Mouse (Mus musculus) hindbrain, postnatal 0 days (tissue): ENCODE measurements around the gene Atrnl1. TPM values are rescaled to one million over a fixed set of nuclear protein-coding genes. Genes with fewer than 3 reads are reported as not detected.

Experiments
- ATAC-seq: fragments of 200-750 bp; cut with Nextera tagmentation; 2 replicates; pipeline ENCODE4 v1.8.0; 2017; ENCODE audit warnings: mild to moderate bottlenecking, moderate TSS enrichment, moderate library complexity
- DNase-seq: peaks from one replicate; pipeline ENCODE4 v3.0.0-alpha.2; 2015; ENCODE audit warnings: low spot score
- H3K27ac ChIP-seq: fragments of 300-500 bp; sonication (generic); 2 replicates; pipeline ENCODE4 v1.5.1; 2014; ENCODE audit warnings: mild to moderate bottlenecking
- H3K27me3 ChIP-seq: fragments of 300-500 bp; sonication (generic); 2 replicates; pipeline ENCODE4 v1.6.1; 2014; ENCODE audit warnings: low read length, mixed read lengths; ENCODE audit not compliant: insufficient read depth
- H3K36me3 ChIP-seq: fragments of 300-500 bp; sonication (generic); 2 replicates; pipeline ENCODE4 v1.6.1; 2014; ENCODE audit warnings: low read length, mixed read lengths; ENCODE audit not compliant: insufficient read depth
- H3K4me1 ChIP-seq: fragments of 300-500 bp; sonication (generic); 2 replicates; pipeline ENCODE4 v1.6.1; 2014; ENCODE audit warnings: antibody characterized with exemption, low read length, mixed read lengths; ENCODE audit not compliant: insufficient read depth
- H3K4me2 ChIP-seq: fragments of 300-500 bp; sonication (generic); 2 replicates; pipeline ENCODE4 v1.6.1; 2014; ENCODE audit warnings: low read depth, mild to moderate bottlenecking, low read length, moderate library complexity, mixed read lengths
- H3K4me3 ChIP-seq: fragments of 300-500 bp; sonication (generic); 2 replicates; pipeline ENCODE4 v1.5.1; 2014; ENCODE audit warnings: low read length
- H3K9ac ChIP-seq: fragments of 300-500 bp; sonication (generic); replicated peaks from 2 replicates; pipeline ENCODE4 v1.6.1; 2014; ENCODE audit warnings: mild to moderate bottlenecking, low read length, moderate library complexity, mixed read lengths
- H3K9me3 ChIP-seq: fragments of 300-500 bp; sonication (generic); 2 replicates; pipeline ENCODE4 v1.6.1; 2016; ENCODE audit warnings: low read length, mixed read lengths
- CTCF ChIP-seq: IDR thresholded peaks from 2 replicates; pipeline ENCODE4 v1.5.1; 2016; ENCODE audit warnings: antibody characterized with exemption, control low read depth, low read depth
- WGBS: fragments of 180-500 bp; shearing (Covaris S2); extraction: QIAGEN DNeasy Blood & Tissue Kit; methylation state at CpG from one replicate; pipeline ENCODE4 v1.1.7; 2014; 5-methylcytosine and 5-hydroxymethylcytosine counted together
- polyA plus RNA-seq: library from polyadenylated mRNA; unstranded; fragments of >200 nt; fragmentation: Nextera tagmentation; extraction: Ambion mirVana; gene quantifications from 2 replicates; pipeline ENCODE4 v1.2.1, GENCODE M21; 2015
- total RNA-seq: library from RNA; depleted of rRNA; stranded (reverse); fragments of >200 nt; gene quantifications from 2 replicates; pipeline ENCODE4 v1.2.3, GENCODE M21; 2014

The Atrnl1 gene
- total and polyA plus RNA-seq, 2 experiments from 2014 or later, result 4.4 to 46.0 TPM

GRCm38 (mm10) chr19:57648944-57649271 lies 38.1 kb downstream of the Atrnl1 start:
- Histone ChIP-seq H3K36me3 (no peaks in the 10 kb centered on the region), H3K4me1 (no peaks in the 10 kb centered on the region), H3K27me3 (no peaks in the 10 kb centered on the region), H3K9me3 (no peaks in the 10 kb centered on the region), H3K27ac (no peak overlapping the region), H3K4me3 (no peak overlapping the region), H3K4me2 (no peak overlapping the region), H3K9ac (no peak overlapping the region)
- no peak for TF ChIP-seq CTCF
- ATAC-seq (peak; percentile 32; the same call in 1 of the 2 replicates), DNase-seq (no peak)
- 94% methylated on average over 4 of the region's 4 CpGs for WGBS

DNA sequence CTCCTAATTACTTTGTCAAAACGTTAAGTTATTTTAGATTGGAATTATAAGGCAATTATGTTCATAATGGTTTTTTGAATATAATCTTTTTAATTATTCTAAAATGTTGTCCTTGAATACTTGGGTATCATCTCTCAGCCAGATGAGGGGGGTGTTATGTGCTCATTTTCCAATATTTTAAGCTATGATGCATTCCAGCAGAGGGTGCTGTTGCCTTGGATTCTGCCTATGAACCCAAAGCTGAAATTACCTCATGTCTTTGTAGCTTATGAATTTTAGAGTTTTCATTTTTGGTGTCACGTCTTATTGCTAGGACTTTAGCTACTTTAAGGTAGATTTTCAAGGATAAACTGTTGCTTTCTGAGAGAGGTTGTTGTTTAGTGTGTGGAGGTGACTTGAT lies 44.2 kb downstream of the Atrnl1 start:
- no peaks in the 10 kb centered on the region for H3K36me3 ChIP-seq
- TF ChIP-seq CTCF, result peak; percentile 86
- no peak overlapping the region for H3K4me2 ChIP-seq
- H3K9me3 ChIP-seq, result no peaks in the 10 kb centered on the region
- H3K4me1 ChIP-seq, result no peaks in the 10 kb centered on the region
- DNase-seq (peak; percentile 84), ATAC-seq (no peak)
- H3K27me3 ChIP-seq, result no peaks in the 10 kb centered on the region
- H3K4me3 ChIP-seq, result no peak overlapping the region
- H3K9ac ChIP-seq, result no peak overlapping the region
- 54% methylated on average over 2 of the region's 2 CpGs for WGBS
- H3K27ac ChIP-seq, result no peak overlapping the region

GRCm38 (mm10) chr19:57655491-57655890 lies 44.7 kb downstream of the Atrnl1 start:
- 84% methylated on average over 11 of the region's 11 CpGs for WGBS
- no peak for ATAC-seq
- no peaks in the 10 kb centered on the region for H3K9me3 ChIP-seq

GRCm38 (mm10) chr19:57657426-57658087 lies 46.7 kb downstream of the Atrnl1 start:
- H3K4me3 ChIP-seq, result no peak overlapping the region
- H3K9me3 ChIP-seq, result no peaks in the 10 kb centered on the region
- no peak overlapping the region for H3K9ac ChIP-seq
- H3K4me2 ChIP-seq, result no peak overlapping the region
- no peaks in the 10 kb centered on the region for H3K4me1 ChIP-seq
- no peaks in the 10 kb centered on the region for H3K36me3 ChIP-seq
- DNase-seq (no peak), ATAC-seq (no peak)
- WGBS, result 75% methylated on average over 12 of the region's 12 CpGs
- no peak for TF ChIP-seq CTCF
- H3K27me3 ChIP-seq, result no peaks in the 10 kb centered on the region
- H3K27ac ChIP-seq, result no peak overlapping the region

More at GRCm38 (mm10) chr19:57655491-57655890, 44.7 kb downstream of the Atrnl1 start:
- Histone ChIP-seq H3K4me3 (no peak overlapping the region), H3K36me3 (no peaks in the 10 kb centered on the region), H3K27me3 (no peaks in the 10 kb centered on the region), H3K27ac (no peak overlapping the region), H3K9ac (no peak overlapping the region), H3K4me2 (no peak overlapping the region), H3K4me1 (no peaks in the 10 kb centered on the region)
- no peak for TF ChIP-seq CTCF
- DNase-seq, result no peak

DNA sequence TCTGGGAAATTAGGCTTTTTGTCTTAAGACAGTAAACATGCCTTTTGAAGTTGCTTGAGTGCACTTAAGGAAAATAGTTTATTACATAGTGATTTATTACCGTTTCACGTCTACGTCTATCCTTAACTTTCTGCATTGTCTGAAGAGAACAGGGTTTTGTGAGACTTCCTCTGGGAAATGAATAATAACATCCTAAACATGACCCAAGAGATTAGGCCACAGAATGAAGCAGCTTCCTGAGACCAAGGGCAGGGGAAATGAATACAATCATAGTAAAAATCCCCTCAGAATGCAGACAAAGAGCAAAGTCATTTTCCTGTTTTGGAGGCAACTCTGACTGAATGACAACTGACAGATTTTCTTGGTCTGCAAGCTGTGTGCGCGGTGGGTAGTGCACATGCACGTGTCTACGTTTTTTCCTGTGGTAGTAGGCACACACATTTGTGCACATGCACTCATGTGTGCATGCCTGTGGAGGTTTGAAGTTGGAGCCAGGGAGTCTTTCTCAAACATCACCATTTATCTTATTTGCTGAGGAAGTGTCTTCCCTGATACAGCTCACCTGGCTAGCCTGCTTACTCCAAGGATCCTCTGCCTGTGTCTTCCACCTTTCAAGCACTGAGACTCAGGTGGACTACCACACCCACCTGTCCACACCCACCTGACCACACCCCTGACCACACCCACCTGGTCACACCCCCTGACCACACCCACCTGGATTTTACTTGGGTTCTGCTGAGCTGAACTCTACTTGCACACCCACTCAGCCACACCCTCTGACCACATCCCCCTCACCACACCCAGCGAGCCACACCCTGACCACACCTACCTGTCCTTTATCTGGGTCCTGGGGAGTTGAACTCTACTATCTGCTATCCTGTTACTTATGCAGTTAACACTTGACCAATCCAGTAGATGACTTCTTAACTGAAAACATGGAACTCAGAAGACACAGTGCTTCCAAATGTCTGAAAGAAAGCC lies 47.6 kb downstream of the Atrnl1 start:
- Histone ChIP-seq H3K27ac (no peak overlapping the region), H3K36me3 (no peaks in the 10 kb centered on the region), H3K9ac (no peak overlapping the region), H3K4me2 (no peak overlapping the region), H3K9me3 (no peaks in the 10 kb centered on the region), H3K4me1 (no peaks in the 10 kb centered on the region), H3K4me3 (no peak overlapping the region), H3K27me3 (no peaks in the 10 kb centered on the region)
- 83% methylated on average over 8 of the region's 8 CpGs for whole genome bisulfite sequencing
- no peak for DNase-seq
- TF ChIP-seq CTCF, result no peak
- no peak for ATAC-seq

DNA sequence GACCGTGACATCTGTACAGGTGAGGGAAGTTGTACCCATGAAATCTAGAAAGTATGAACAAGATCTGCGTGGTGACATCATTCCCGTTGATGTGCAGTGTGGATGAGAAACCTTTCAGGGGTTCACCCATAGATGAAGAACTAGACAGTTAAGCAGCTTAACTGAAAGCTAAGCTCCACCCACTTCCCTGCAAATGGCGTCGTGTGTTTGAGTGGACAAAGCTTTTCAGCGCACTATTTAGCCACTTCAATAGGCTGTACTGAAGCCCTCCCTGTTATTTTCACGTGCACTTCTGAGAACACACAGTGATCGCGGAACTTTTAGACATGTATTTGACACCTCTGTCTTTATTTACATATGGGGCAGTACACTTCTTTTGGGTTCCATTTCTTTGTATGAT lies 56.2 kb downstream of the Atrnl1 start:
- 80% methylated on average over 9 of the region's 9 CpGs for WGBS
- no peak for TF ChIP-seq CTCF
- no peak for ATAC-seq

More for the DNA sequence above, 56.2 kb downstream of the Atrnl1 start:
- no peaks in the 10 kb centered on the region for H3K36me3 ChIP-seq
- H3K9me3 ChIP-seq, result no peaks in the 10 kb centered on the region
- H3K27ac ChIP-seq, result no peak overlapping the region
- no peak overlapping the region for H3K9ac ChIP-seq
- no peak overlapping the region for H3K4me3 ChIP-seq
- H3K27me3 ChIP-seq, result no peaks in the 10 kb centered on the region
- H3K4me2 ChIP-seq, result no peak overlapping the region
- no peaks in the 10 kb centered on the region for H3K4me1 ChIP-seq
- DNase-seq, result no peak
